Mouse (Mus musculus): ENCODE measurements at regions not wholly inside any gene's neighbourhood (a gene's known extent, or its start where the extent isn't known, plus 50 kb on each side); places are given as distances from the start of the nearest gene placed in this dataset.
"Not testable (repeated sequence)": the region's sequence is repeated elsewhere in the genome, so short reads cannot be mapped to it uniquely, and the experiment has no call there.

- DNase-seq (ENCODE audit: low read depth, low spot score) = no peak
These were observed 178.4 kb upstream of the Otx2 start for GRCm38 (mm10) chr14:48852061-48852460.

DNA sequence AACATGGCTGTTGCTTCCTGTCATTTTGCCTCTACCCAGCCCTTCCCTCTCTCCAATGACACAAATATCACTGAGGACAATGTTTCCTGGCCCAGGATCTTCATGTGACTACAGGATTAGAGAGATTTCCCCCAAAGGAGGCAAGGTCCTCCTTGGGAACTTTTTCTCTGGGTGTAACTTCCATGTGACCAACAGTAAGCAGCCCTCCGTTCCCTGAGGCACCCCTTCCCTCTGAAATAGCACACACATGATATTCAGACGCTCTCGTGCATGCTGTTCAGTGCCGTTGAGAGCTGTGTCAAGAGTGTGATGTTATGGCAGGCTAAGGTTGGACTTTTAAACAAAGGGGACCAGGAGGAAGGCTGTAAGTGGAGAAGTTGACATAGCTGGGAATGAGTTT, 169.2 kb upstream of the Otx2 start:
- DNase-seq (ENCODE audit: low read depth, low spot score) = no peak

- peak; percentile 16 for DNase-seq (ENCODE audit: low read depth, low spot score)
These were observed 167.7 kb upstream of the Otx2 start for GRCm38 (mm10) chr14:48841278-48841677.

- no peak for DNase-seq (ENCODE audit: low read depth, low spot score)
These were observed 163.6 kb upstream of the Otx2 start for GRCm38 (mm10) chr14:48837181-48837580.

DNA sequence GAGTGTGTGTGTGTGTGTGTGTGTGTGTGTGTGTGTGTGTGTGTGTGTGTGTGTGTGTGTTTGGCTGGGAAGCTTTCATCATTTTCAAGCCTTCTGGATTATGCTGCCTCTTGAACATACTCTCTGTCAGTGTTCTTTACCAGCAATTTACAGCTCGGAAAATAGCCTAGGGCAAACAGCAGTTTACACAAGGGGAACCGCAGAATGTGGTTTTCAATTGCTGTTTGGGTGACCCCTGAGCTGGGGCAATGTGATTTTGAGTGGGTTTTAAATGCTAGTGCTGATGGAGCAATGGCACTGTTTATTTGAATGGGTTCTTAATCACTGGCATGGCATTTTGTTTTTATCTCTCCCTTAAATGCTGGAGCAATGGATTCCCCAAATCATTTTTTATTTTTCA, 162.5 kb upstream of the Otx2 start:
- DNase-seq (ENCODE audit: low read depth, low spot score) = no peak

- no peak for DNase-seq (ENCODE audit: low read depth, low spot score)
These were observed 160.8 kb upstream of the Otx2 start for GRCm38 (mm10) chr14:48834416-48834815.

DNA sequence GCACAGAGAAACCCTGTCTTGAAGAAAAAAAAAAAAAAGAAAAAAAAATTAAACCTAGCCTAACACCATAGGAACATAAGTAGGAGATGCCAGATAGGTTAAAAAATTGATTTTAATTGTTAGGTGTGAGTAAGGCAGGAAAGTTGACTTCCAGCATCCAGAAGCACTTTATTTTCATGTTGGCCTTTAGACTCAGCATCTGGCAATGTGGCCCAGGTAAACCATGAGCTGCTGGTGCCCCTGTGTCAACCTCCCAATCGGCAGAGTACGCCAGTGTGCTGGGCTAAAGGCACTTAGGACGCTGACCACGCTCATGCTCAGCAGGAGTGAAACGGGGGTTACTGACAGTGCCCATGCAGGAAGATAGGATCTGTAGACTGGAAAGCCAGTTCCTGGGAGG, 152.8 kb upstream of the Otx2 start:
- no peak for DNase-seq (ENCODE audit: low read depth, low spot score)

GRCm38 (mm10) chr14:48824375-48824774, 150.8 kb upstream of the Otx2 start:
- no peak for DNase-seq (ENCODE audit: low read depth, low spot score)

GRCm38 (mm10) chr14:48815941-48816340, 142.3 kb upstream of the Otx2 start:
- DNase-seq (ENCODE audit: low read depth, low spot score) = no peak

- no peak for DNase-seq (ENCODE audit: low read depth, low spot score)
These were observed 141.7 kb upstream of the Otx2 start for GRCm38 (mm10) chr14:48815231-48815728.

- DNase-seq (ENCODE audit: low read depth, low spot score) = no peak
These were observed 139.3 kb upstream of the Otx2 start for GRCm38 (mm10) chr14:48812741-48813495.

GRCm38 (mm10) chr14:48804098-48804497, 130.5 kb upstream of the Otx2 start:
- no peak for DNase-seq (ENCODE audit: low read depth, low spot score)

DNA sequence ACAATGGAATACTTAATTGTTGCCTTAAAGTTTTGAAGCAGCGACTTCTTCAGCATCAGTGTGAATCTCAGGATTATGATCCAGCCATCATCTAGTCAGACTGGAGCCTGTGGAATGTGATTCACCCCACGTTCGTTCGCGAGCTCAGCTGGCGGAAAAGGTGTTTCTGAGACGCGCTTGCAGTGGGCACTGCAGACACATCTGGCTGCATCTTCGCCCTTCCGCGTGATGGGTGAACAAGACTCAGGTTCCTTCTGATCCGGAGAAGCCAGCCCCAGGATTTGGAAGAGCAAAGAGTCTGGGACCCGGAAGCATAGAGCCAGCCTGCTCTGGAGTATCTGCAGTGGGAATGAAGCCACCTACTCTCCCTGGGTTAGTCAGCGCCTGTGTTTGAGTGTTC, 127.7 kb upstream of the Otx2 start:
- DNase-seq (ENCODE audit: low read depth, low spot score) = no peak

- DNase-seq (ENCODE audit: low read depth, low spot score) = peak; percentile 15
These were observed 127.2 kb upstream of the Otx2 start for GRCm38 (mm10) chr14:48800857-48801256.

GRCm38 (mm10) chr14:48800100-48800449, 126.5 kb upstream of the Otx2 start:
- DNase-seq (ENCODE audit: low read depth, low spot score) = no peak

DNA sequence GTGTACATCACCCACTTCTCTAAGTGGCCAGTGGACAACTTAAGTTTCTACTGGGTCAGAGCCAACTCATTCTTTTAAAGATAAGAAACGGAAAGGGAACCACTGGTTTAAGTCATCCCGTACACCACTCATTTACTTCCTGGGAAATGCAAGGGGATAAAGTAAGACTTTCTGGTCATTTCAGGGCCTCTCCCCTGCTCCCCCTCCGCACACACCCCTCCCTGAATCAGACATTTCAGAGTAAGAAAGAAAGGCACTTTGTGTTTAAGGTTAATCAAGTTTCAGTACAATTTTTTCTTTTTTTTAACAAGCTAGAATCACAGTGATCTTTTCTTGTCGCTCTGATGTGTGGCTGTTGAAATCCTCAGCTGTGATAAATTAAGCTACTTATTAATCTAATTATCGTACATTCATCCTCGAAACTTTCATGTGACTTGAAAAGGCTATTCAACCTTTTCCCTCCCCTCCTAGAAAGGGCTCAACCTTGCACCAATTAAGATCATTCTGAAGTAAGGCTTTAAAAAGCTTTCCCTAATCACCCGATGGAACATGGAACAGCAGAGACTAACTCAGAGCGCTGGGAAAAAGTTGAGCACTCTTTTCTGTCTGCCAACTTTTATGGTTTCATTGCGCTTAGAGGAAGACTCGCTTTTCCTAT, 126.0 kb upstream of the Otx2 start:
- DNase-seq (ENCODE audit: low read depth, low spot score) = peak; percentile 2

DNA sequence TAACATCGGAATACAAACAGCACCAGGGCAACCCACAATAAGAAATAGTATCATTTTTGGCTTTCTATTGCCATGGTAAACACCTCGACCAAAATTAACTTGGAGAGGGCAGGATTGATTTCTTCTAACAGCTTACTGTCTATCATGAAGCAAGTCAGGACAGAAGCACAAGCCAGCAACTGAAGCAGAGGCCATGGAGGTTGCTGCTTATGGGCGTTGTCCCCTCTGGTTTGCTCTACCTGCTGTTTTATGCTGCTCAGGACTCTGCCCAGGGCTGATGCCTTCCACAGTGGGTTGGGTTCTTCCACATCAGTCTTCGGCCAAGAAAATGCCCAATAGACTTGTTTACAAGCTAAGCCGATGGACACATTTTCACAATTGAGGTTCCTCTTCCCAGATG, 117.9 kb upstream of the Otx2 start:
- DNase-seq (ENCODE audit: low read depth, low spot score) = no peak

DNA sequence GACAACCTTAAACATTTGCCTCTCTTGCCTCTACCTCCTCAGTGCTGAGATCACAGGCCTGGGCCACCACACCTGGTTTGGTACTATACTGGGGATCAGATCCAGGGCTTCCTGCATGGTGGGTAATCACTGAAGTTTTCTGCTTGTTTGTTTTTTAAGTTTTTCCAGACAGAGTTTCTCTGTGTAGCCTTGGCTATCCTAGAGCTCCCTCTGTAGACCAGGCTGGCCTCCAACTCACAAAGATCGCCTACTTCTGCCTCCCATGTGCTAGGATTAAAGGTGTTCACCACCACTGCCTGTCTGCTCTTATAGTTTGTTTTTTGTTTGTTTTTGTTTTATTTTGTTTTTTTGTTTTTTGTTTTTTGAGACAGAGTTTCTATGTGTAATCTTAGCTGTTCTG, 105.7 kb upstream of the Otx2 start:
- DNase-seq (ENCODE audit: low read depth, low spot score) = no peak

DNA sequence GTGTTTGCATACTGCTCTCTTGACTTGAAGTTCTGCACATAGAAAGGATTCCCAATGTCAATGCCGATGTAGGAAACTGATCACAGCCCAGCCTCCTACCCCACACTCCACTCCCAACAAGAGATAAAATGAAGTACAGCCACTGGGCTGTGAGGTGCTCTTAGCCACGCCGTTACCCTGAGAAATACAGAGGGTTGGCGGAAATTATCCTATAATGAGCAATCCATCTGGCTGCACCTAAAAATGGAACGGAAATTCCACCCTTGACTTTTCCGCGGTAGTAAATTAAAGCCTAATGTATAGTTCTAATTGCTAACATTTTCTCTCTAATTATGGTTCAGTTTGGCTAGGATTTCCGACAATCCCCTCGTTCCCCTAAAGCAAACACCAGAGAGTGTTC, 97.2 kb upstream of the Otx2 start:
- DNase-seq (ENCODE audit: low read depth, low spot score) = no peak

DNA sequence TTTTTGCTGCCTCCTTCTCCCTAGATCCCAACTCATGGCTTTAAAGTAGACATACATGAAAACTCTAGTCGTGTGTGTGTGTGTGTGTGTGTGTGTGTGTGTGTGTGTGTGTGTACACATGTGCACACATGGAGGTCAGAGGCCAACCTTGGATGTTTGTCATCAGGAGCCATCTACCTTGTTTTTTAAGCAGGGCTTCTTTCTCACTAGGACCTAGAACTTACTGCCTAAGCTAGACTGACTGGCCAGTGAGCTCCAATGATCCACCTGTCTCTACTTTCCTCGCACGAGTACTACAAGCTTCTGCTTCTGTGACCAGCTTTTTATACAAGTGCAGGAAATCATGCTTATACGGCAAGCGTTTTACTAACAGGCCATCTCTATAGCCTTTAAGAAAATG, 89.1 kb upstream of the Otx2 start:
- no peak for DNase-seq (ENCODE audit: low read depth, low spot score)

DNA sequence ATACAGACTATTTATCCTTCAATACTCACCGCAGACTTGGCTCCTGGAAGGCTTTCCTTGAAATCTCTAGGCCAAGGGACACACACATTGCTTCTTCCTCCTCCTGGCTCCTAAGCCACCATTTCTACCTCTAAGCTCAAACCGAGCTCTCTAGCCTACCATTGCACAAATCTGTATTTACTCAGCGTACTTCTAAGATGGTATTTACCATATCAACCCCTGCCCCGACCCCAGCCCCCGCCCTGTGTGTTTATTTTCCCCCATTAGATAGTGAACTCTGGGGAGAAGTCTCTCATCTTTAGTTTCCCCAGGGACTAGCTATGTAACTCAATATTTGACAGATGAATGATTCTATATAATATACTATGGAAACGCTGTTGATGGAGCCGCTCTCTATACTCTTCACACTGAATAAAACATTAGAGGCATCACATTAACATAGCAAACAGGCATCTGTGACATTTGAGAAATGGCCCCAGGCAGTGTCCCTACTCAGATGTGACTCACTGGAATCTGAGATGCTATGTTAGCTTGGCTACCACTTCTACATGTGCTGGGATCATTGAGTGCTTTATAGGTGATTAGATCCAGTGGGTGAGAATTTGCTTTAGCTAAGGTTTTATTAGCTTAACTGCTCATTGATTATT, 87.5 kb upstream of the Otx2 start:
- no peak for DNase-seq (ENCODE audit: low read depth, low spot score)

- not testable (repeated sequence) for DNase-seq (ENCODE audit: low read depth, low spot score)
These were observed 81.5 kb upstream of the Otx2 start for GRCm38 (mm10) chr14:48755096-48755495.

Data from mesoderm, embryonic 11.5 days (tissue).